Mouse (Mus musculus) limb, embryonic 12.5 days (tissue): ENCODE measurements around the gene Emilin1. TPM values are rescaled to one million over a fixed set of nuclear protein-coding genes. Genes with fewer than 3 reads are reported as not detected.
"Not testable (repeated sequence)": the region's sequence is repeated elsewhere in the genome, so short reads cannot be mapped to it uniquely, and the experiment has no call there.

Source experiments
- ATAC-seq: fragments of 200-750 bp; cut with Nextera tagmentation; 2 replicates; pipeline ENCODE4 v1.8.0; 2017; ENCODE audit warnings: low read depth, moderate TSS enrichment; ENCODE audit not compliant: insufficient number of reproducible peaks, insufficient read depth, low FRiP score, low TSS enrichment
- H3K27ac ChIP-seq: fragments of 300-500 bp; sonication (generic); 2 replicates; pipeline ENCODE4 v1.5.1; 2016; ENCODE audit warnings: mild to moderate bottlenecking, moderate library complexity
- H3K27me3 ChIP-seq: fragments of 300-500 bp; sonication (generic); 2 replicates; pipeline ENCODE4 v1.6.1; 2016; ENCODE audit warnings: mild to moderate bottlenecking, moderate library complexity
- H3K36me3 ChIP-seq: fragments of 300-500 bp; sonication (generic); 2 replicates; pipeline ENCODE4 v1.6.1; 2016; ENCODE audit warnings: mild to moderate bottlenecking, moderate library complexity
- H3K4me1 ChIP-seq: fragments of 300-500 bp; sonication (generic); replicated peaks from 2 replicates; pipeline ENCODE4 v1.6.1; 2016
- H3K4me2 ChIP-seq: fragments of 300-500 bp; sonication (generic); 2 replicates; pipeline ENCODE4 v1.6.1; 2016; ENCODE audit warnings: mild to moderate bottlenecking, moderate library complexity
- H3K4me3 ChIP-seq: fragments of 300-500 bp; sonication (generic); replicated peaks from 2 replicates; pipeline ENCODE4 v1.5.1; 2016; ENCODE audit warnings: mild to moderate bottlenecking
- H3K9ac ChIP-seq: fragments of 300-500 bp; sonication (generic); replicated peaks from 2 replicates; pipeline ENCODE4 v1.6.1; 2016; ENCODE audit warnings: mild to moderate bottlenecking, moderate library complexity
- H3K9me3 ChIP-seq: fragments of 300-500 bp; sonication (generic); 2 replicates; pipeline ENCODE4 v1.6.1; 2016; ENCODE audit warnings: mild to moderate bottlenecking, moderate library complexity
- WGBS: fragments of 180-500 bp; shearing (Covaris S2); methylation state at CpG from one replicate; pipeline ENCODE4 v1.1.7; 2016; 5-methylcytosine and 5-hydroxymethylcytosine counted together
- polyA plus RNA-seq: library from polyadenylated mRNA; unstranded; fragments of >200 nt; fragmentation: Nextera tagmentation; extraction: Ambion mirVana; gene quantifications from 2 replicates; pipeline ENCODE4 v1.2.1, GENCODE M21; 2016

The Emilin1 gene
- polyA plus RNA-seq, 1 experiment from 2014 or later = 221 TPM

GRCm38 (mm10) chr5:30879347-30879943 lies 33.8 kb upstream of the Emilin1 start:
- WGBS = 74% methylated on average over 5 of the region's 5 CpGs
- peaks cover 23% of the 10 kb centered on the region for H3K4me1 ChIP-seq
- H3K9ac ChIP-seq = no peak overlapping the region
- no peak overlapping the region for H3K4me2 ChIP-seq
- H3K9me3 ChIP-seq = no peaks in the 10 kb centered on the region
- H3K36me3 ChIP-seq = peaks cover 37% of the 10 kb centered on the region
- no peak for ATAC-seq
- no peaks in the 10 kb centered on the region for H3K27me3 ChIP-seq
- peak overlapping the region; percentile 66; the same call in 1 of the 2 replicates for H3K27ac ChIP-seq
- no peak overlapping the region for H3K4me3 ChIP-seq

GRCm38 (mm10) chr5:30881839-30882238 lies 31.4 kb upstream of the Emilin1 start:
- not testable (repeated sequence) for H3K4me3 ChIP-seq, H3K9me3 ChIP-seq, H3K27ac ChIP-seq, H3K4me2 ChIP-seq, ATAC-seq, H3K9ac ChIP-seq, H3K27me3 ChIP-seq
- H3K4me1 ChIP-seq = peaks cover 22% of the 10 kb centered on the region
- H3K36me3 ChIP-seq = peaks cover 13% of the 10 kb centered on the region
- 79% methylated on average over 4 of the region's 4 CpGs for WGBS

GRCm38 (mm10) chr5:30886209-30886608 lies 27.0 kb upstream of the Emilin1 start:
- Histone ChIP-seq H3K27me3 (no peaks in the 10 kb centered on the region), H3K4me3 (no peak overlapping the region), H3K4me1 (peaks cover 21% of the 10 kb centered on the region), H3K4me2 (peak overlapping the region; percentile 68; the same call in 1 of the 2 replicates), H3K9me3 (no peaks in the 10 kb centered on the region), H3K36me3 (peaks cover 8% of the 10 kb centered on the region), H3K9ac (no peak overlapping the region), H3K27ac (no peak overlapping the region)
- 65% methylated on average over 4 of the region's 4 CpGs for WGBS
- ATAC-seq = no peak

- H3K9ac ChIP-seq = peak overlapping the region; percentile 70
- peak overlapping the region; percentile 74 for H3K4me3 ChIP-seq
- H3K27ac ChIP-seq = peak overlapping the region; percentile 98
- ATAC-seq = no peak
- peaks cover 13% of the 10 kb centered on the region for H3K36me3 ChIP-seq
- H3K4me1 ChIP-seq = peaks cover 22% of the 10 kb centered on the region
- no peaks in the 10 kb centered on the region for H3K27me3 ChIP-seq
- no peaks in the 10 kb centered on the region for H3K9me3 ChIP-seq
- WGBS = 35% methylated on average over 5 of the region's 5 CpGs
- peak overlapping the region; percentile 68 for H3K4me2 ChIP-seq
Observed at GRCm38 (mm10) chr5:30886731-30887130, 26.5 kb upstream of the Emilin1 start.

- Histone ChIP-seq H3K27me3 (no peaks in the 10 kb centered on the region), H3K4me1 (peaks cover 22% of the 10 kb centered on the region), H3K9me3 (no peaks in the 10 kb centered on the region), H3K36me3 (peaks cover 20% of the 10 kb centered on the region), H3K9ac (peak overlapping the region; percentile 70), H3K4me3 (peak overlapping the region; percentile 74), H3K4me2 (peak overlapping the region; percentile 68), H3K27ac (peak overlapping the region; percentile 98)
- ATAC-seq = peak; percentile 41
- 1% methylated on average over 19 of the region's 19 CpGs for WGBS
Observed at GRCm38 (mm10) chr5:30887331-30887761, 25.9 kb upstream of the Emilin1 start.

- peak overlapping the region; percentile 70 for H3K9ac ChIP-seq
- H3K27ac ChIP-seq = peak overlapping the region; percentile 98
- ATAC-seq = peak; percentile 80
- no peaks in the 10 kb centered on the region for H3K27me3 ChIP-seq
- peaks cover 25% of the 10 kb centered on the region for H3K36me3 ChIP-seq
- peak overlapping the region; percentile 74 for H3K4me3 ChIP-seq
- H3K4me1 ChIP-seq = peaks cover 22% of the 10 kb centered on the region
- under 1% methylated on average over 28 of the region's 28 CpGs for WGBS
- peak overlapping the region; percentile 68 for H3K4me2 ChIP-seq
- no peaks in the 10 kb centered on the region for H3K9me3 ChIP-seq
Observed at GRCm38 (mm10) chr5:30887858-30888336, 25.3 kb upstream of the Emilin1 start.

- Histone ChIP-seq H3K4me2 (peak within 1 kb of the TSS; percentile 68), H3K9ac (peak within 1 kb of the TSS; percentile 83), H3K27me3 (no peaks in the 10 kb centered on the region), H3K36me3 (peaks cover 31% of the 10 kb centered on the region), H3K4me3 (peak within 1 kb of the TSS; percentile 74), H3K9me3 (no peaks in the 10 kb centered on the region), H3K27ac (peak within 1 kb of the TSS; percentile 98), H3K4me1 (peaks cover 22% of the 10 kb centered on the region)
- under 1% methylated on average over 39 of the region's 42 CpGs for WGBS
- peak; percentile 88 for ATAC-seq
Observed at GRCm38 (mm10) chr5:30888337-30889087, 24.7 kb upstream of the Emilin1 start, which contains the start of gene Agbl5. Gene Agbl5, plus strand, starts transcription at chr5:30888694.

- no peaks in the 10 kb centered on the region for H3K9me3 ChIP-seq
- peak overlapping the region; percentile 98 for H3K27ac ChIP-seq
- 2% methylated on average over 33 of the region's 42 CpGs for WGBS
- ATAC-seq = peak; percentile 17
- H3K4me3 ChIP-seq = peak overlapping the region; percentile 74
- peak overlapping the region; percentile 68 for H3K4me2 ChIP-seq
- peaks cover 22% of the 10 kb centered on the region for H3K4me1 ChIP-seq
- H3K9ac ChIP-seq = peak overlapping the region; percentile 83
- no peaks in the 10 kb centered on the region for H3K27me3 ChIP-seq
- peaks cover 38% of the 10 kb centered on the region for H3K36me3 ChIP-seq
Observed at GRCm38 (mm10) chr5:30889088-30889754, 24.0 kb upstream of the Emilin1 start.

GRCm38 (mm10) chr5:30890375-30890774 lies 22.8 kb upstream of the Emilin1 start:
- Histone ChIP-seq H3K9me3 (no peaks in the 10 kb centered on the region), H3K27me3 (no peaks in the 10 kb centered on the region), H3K4me3 (peak overlapping the region; percentile 74), H3K4me1 (peaks cover 22% of the 10 kb centered on the region), H3K4me2 (peak overlapping the region; percentile 68), H3K9ac (peak overlapping the region; percentile 83), H3K36me3 (peaks cover 50% of the 10 kb centered on the region), H3K27ac (peak overlapping the region; percentile 98)
- ATAC-seq = no peak
- WGBS = 86% methylated on average over 7 of the region's 7 CpGs

- Histone ChIP-seq H3K27me3 (no peaks in the 10 kb centered on the region), H3K4me3 (no peak overlapping the region), H3K9ac (no peak overlapping the region), H3K4me2 (no peak overlapping the region), H3K9me3 (no peaks in the 10 kb centered on the region), H3K4me1 (peaks cover 20% of the 10 kb centered on the region), H3K36me3 (peaks cover 88% of the 10 kb centered on the region), H3K27ac (no peak overlapping the region)
- 93% methylated on average over 5 of the region's 5 CpGs for WGBS
- no peak for ATAC-seq
Observed at GRCm38 (mm10) chr5:30901860-30902259, 11.3 kb upstream of the Emilin1 start.
